Mouse (Mus musculus) sigmoid colon, adult 10 weeks (tissue): ENCODE data around the gene Tacc3. TPM values are rescaled to one million over a fixed set of nuclear protein-coding genes. Genes with fewer than 3 reads are reported as not detected.

Experiments
- polyA plus RNA-seq: library from polyadenylated mRNA; stranded (reverse); fragments of 350-450 nt; fragmentation: Illumina TruSeq; extraction: RNeasy Lipid Tissue Mini Kit (QIAGEN cat#74804); gene quantifications from one replicate; pipeline ENCODE4 v1.2.3, GENCODE M21; 2014; ENCODE audit warnings: low read depth, low replicate concordance

Gene Tacc3
- 33.2 TPM for polyA plus RNA-seq

DNA sequence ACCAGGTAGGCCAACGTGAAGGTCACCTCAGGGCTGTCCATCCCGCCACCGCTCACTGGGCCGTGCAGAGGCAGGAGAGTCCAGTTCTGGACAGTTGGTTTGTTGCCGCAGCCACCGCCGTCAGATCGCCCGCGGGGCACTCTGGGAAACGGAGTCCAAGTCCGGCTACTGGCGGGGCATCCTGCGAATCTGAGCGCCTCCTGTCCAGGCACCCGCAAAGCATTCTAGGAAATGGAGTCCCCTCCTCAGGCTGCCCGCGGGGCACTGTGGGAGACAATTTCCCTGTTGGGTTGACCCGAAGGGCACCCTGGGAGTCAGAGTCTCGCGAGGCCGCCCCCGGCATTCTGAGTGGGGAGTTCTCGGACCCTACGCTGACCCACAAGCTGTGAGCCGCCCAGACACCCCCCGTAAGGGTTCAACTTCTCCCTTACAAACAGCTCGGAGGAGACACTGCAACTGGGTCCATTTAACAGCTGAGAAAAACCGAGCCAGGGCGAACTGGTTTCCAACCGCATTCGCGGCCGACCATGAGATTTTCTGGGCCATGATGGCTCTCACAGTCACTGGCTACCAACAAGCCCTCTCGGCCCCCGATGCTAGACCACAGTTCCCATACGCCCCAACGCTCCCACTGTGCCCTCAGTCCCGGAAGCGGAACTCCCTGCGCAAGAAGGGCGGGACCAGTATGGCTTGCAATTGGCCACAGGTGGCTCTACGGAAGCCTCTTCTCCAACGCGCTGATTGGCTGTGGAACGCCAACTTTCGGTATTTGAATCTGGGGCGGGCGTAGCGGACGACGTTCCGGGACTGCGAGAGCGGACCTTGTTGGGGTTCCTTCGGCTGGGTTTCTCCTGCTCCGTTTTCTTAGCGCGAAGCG is at the start of gene Tacc3, which contains the start of gene Tmem129:
Tacc3 (plus strand) TSS at position 342 of the 877 bp plus-strand sequence.
Tmem129 (minus strand) TSS at position 630 of the 877 bp plus-strand sequence.

DNA sequence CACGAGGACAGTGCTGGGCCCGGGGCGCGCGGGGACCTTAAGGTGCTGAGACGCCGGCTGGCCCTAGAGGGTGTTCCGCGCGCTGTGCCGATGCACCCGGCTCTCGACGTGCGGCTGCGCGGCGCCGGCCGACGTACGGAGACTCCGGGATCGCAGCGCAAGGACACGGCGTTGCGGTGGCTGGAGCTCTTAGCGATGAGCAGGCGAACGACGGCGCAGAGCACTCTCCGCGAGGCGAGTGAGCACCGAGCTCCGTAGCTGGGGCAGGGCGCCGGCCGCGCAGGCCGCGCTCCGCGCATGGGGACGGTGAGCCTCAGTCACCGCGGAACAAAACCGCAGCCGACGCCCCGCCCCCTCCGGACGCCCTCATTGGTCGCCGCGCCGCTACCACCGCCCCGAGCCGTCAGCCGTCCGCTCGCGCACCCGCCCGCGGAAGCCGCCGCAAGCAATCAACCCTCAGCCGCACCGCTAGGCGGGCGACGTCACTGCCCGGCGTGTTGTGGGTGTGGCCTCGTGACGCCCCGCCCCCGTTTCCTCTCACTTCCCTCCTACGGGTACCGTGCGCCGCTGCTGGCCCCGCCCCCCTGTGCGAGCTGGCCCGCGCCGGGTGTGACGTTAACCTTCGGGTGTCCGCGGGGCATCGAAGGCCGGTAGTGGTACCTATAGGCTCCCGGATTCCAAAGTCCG is 28.5 kb upstream of the Tacc3 start, which contains the start of the genes Fam53a and Gm9903:
Fam53a (minus strand) TSS at position 335 of the 687 bp plus-strand sequence.
Gm9903 (plus strand) TSS at position 625 of the 687 bp plus-strand sequence.

DNA sequence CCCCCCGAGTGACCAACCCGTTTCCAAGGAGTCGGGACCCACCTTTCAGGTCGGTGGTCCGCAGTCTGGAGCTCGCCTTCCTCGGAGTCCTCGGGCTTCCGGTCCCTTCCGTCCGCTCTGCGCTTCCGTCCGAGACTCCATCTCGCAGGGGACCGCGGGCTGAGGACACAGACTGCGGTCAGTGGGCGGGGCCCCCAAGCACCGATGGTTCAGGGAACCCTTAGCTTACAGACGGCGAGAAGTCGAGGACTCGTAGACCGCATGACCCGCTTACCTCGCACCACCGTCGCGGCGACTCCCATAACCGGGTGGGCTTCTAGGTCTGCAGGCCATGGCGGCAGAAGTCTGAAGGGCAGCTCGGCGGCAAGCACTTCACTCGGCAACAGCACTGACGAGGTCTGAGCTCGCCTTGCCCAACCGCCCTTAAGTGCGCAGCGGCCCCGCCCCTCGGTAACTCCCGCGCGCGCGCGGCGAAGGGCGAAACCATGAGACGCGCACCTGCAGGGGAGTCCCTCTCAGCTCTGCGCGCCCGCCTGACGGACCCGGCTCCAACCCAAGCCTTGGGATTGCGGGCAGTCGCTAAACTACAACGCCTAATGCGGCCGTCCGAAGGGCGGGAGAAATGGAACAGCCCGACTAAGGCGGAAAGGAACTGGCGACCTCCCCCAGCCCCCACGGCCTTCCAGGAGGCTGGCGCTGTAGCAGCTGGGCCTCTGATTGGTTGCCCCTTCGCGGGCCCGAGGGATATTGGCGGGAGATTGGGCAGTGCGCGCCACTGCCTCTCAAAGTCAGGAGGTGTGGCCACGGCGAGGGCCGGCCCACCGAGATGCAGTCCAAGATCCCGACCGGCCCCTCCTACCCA is 5.8 kb upstream of the Tacc3 start, which contains the start of gene Slbp:
Slbp (minus strand) TSS at position 654 of the 862 bp plus-strand sequence.

DNA sequence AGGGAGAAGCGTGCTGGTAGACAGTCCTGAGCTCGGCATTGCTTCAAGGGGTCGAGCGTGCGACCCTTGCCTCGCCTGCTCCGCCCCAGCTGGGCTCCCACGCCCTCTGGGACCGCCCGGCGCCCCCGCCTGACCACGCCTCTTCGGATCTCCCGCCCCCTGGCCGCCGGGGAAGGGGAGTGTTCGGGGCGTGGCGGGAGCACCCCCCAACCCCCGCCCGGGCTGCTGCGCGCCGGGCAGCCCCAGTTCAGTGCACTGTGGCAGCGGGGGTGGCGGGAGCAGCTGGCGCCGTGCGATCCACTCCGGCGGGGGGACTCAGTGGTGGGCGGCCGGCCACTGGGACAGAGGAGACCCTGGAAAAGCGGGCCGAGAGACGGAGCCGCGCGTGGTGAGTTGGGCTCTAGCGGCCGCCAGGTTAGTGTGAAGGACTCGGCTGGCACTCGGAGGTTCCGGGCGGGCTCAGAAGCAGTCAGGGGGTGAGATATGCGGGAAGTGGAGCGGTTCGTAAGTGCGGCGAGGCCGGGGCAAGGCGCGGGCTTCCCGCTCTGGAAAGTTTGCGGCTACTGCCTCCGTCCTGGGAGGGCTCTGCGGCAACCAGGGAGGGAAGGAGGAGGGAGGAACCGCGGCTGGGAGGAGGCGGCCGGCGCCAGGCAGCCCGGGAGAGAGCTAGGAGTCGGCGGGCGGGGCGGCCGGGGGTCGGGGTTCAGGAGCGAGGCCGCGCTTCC is 63.8 kb downstream of the Tacc3 start, which contains the start of gene Fgfr3:
Fgfr3 (plus strand) TSS at position 134 of the 725 bp plus-strand sequence.

Other genes starting within 250 kb of the Tacc3 start
- gene Nkx1-1, start 224.2 kb upstream of the Tacc3 start, polyA plus RNA-seq, result not detected
- gene Fam53a, start 28.5 kb upstream of the Tacc3 start, polyA plus RNA-seq, result 6.3 TPM
- gene Gm9903, start 28.2 kb upstream of the Tacc3 start, polyA plus RNA-seq, result 0.66 TPM
- 147 TPM for gene Slbp, start 5.6 kb upstream of the Tacc3 start, polyA plus RNA-seq
- gene Tmem129, start 288 bp downstream of the Tacc3 start, polyA plus RNA-seq, result 16.1 TPM
- gene Fgfr3, start 63.5 kb downstream of the Tacc3 start, polyA plus RNA-seq, result 6.2 TPM
- 15.0 TPM for gene Letm1, start 124.7 kb downstream of the Tacc3 start, polyA plus RNA-seq
- gene Nsd2, start 162.6 kb downstream of the Tacc3 start, polyA plus RNA-seq, result 78.8 TPM